Mouse (Mus musculus): ENCODE results near the gene Atp1b4. TPM values are rescaled to one million over a fixed set of nuclear protein-coding genes. Genes with fewer than 3 reads are reported as not detected.

Atp1b4 gene
- not detected in 4 replicates for total RNA-seq (2023; ENCODE audit: inconsistent age)

DNA sequence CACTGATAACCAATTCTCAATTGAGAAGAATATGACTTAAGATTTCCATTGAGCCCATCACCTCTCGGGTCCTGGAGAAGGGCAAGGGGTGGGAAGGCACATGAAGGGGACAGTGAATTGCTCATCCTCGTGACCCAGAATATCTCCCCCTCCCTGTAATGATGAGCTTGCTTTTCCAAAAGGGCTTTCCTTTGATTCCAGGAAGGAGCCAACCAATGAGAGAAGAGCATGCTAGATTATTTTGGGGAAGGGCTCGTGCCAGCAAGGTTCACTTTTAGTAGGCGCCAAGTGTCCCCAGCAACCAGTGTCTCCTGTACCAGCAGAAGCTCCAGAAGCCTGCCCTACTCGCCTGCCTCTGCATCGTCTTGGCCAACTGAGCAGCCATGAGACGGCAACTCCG, at the start of gene Atp1b4:
Atp1b4 (plus strand) TSS at position 301 of the 400 bp plus-strand sequence.

Other genes with a start within 250 kb of the Atp1b4 start
- not detected in 4 replicates for gene Rhox10, start 249.7 kb upstream of the Atp1b4 start, total RNA-seq (2023; ENCODE audit: inconsistent age)
- gene Rhox11, start 231.0 kb upstream of the Atp1b4 start, total RNA-seq (2023; ENCODE audit: inconsistent age) = not detected in 4 replicates
- gene Rhox12, start 205.3 kb upstream of the Atp1b4 start, total RNA-seq (2023; ENCODE audit: inconsistent age) = not detected in 4 replicates
- gene Rhox13, start 195.0 kb upstream of the Atp1b4 start, total RNA-seq (2023; ENCODE audit: inconsistent age) = not detected in 4 replicates
- 33.4 to 35.9 TPM (median 35.2 TPM) in 4 replicates for gene Zbtb33, start 126.4 kb upstream of the Atp1b4 start, total RNA-seq (2023; ENCODE audit: inconsistent age)
- 0.15 to 0.24 TPM (median 0.16 TPM) in 4 replicates for gene Tmem255a, start 63.7 kb upstream of the Atp1b4 start, total RNA-seq (2023; ENCODE audit: inconsistent age)
- gene Lamp2, start 140.3 kb downstream of the Atp1b4 start, total RNA-seq (2023; ENCODE audit: inconsistent age) = 67.8 to 76.8 TPM (median 70.9 TPM) in 4 replicates